Mouse (Mus musculus) lung, adult 2 months (tissue): ENCODE data around the gene Mgat4b.

Source experiments
- CTCF ChIP-seq: fragments of 200-500 bp; IDR thresholded peaks from 2 replicates; pipeline ENCODE4 v1.5.1; 2011; ENCODE audit warnings: mild to moderate bottlenecking, low read length, control low read depth; ENCODE audit not compliant: insufficient read depth
- POLR2A ChIP-seq: fragments of 200-500 bp; IDR thresholded peaks from 2 replicates; pipeline ENCODE4 v1.6.1; 2011; ENCODE audit warnings: low read depth, mild to moderate bottlenecking, control low read depth, low read length, borderline replicate concordance; ENCODE audit errors: extremely low read depth

GRCm38 (mm10) chr11:50265931-50266330 is 55.2 kb downstream of the Mgat4b start:
- TF ChIP-seq CTCF = no peak
- no peak for TF ChIP-seq POLR2A
